Mouse (Mus musculus) forelimb bud, embryonic 11.5 days (tissue): ENCODE measurements at regions not wholly inside any gene's neighbourhood (a gene's known extent, or its start where the extent isn't known, plus 50 kb on each side); places are given as distances from the start of the nearest gene placed in this dataset.

Source experiments
- DNase-seq: peaks from one replicate; pipeline ENCODE4 v3.0.0-alpha.2; 2012; ENCODE audit warnings: low read depth, low spot score

- no peak for DNase-seq
Measured at GRCm38 (mm10) chr7:129814149-129814860, 222.6 kb downstream of the Wdr11 start.

DNA sequence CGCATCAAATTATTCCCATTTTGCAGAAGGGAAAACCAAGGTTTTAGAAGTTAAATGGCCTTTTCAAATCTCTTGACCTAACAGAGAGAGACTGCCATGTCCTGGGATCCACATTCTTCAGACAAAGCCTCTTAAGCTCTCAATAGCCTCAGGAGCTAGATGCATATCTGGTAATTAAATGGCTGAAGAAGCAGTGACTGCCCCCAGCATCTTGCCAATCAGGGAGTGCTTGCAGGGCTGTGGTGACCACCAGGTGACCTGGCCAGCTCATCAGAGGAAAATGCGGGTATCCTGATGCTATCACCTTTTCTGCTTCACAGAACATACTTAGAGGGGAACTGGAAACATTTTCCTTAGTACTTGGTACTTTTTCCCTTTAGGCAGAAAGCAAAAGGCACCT, 227.2 kb downstream of the Wdr11 start:
- no peak for DNase-seq

- no peak for DNase-seq
Measured at GRCm38 (mm10) chr7:129819651-129820050, 228.0 kb downstream of the Wdr11 start.

DNA sequence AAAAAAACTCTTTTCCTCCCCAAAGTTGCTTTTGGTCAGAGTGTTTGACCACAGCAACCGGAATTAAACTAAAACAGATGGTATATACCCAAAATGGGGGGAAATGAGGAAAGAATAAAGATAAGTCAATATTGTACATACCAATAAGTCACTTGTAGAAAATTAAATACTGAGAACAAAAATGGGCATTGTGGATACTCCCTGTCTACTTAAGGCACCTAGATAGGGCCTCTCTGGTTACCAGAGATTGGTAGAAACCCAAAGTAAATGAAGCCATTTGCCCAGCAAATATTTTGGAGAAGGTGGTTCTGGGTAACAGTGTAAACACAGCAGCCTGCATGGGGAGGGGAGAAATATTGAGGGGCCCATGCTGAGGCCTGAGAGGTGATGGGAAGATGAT, 237.3 kb downstream of the Wdr11 start:
- DNase-seq, result no peak

GRCm38 (mm10) chr7:129832830-129833229, 241.2 kb downstream of the Wdr11 start:
- no peak for DNase-seq

DNA sequence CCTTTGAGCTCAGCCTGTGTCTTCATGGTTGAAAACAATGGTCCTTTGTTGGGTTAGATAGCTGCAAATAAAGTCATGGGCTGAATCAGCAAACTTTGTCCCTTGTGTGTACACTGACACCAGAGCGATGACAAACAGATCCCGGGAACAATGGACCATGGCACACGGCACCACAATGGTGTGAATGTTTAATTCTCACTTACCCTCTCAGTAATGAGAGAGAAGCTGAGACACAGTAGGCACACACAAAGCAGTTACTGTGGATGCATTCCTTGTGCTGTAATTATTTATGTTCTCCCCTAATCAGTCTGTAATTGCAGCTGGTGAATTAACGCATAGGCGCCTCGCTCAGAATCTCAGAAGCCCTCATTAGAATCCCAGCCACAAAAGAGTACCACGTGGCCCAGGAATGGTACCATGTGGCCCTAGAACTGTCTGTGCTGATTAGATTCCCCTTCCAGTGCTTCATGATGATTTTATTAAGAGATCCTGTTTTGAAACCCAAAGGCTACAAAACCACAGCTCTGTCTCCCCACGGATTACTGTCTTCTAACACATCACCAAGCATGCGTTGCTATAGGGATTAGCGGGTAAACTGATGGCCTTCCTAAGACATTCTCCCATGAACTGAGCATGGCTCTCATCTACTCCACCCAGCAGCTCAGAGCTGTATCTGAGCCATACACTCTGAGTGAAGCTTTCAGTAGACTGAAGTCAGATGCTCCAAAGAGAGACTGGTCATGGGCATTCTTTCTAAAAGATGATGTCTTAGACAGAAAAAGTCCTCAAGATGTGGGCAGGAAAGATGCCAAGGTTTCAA, 250.8 kb downstream of the Wdr11 start:
- no peak for DNase-seq

DNA sequence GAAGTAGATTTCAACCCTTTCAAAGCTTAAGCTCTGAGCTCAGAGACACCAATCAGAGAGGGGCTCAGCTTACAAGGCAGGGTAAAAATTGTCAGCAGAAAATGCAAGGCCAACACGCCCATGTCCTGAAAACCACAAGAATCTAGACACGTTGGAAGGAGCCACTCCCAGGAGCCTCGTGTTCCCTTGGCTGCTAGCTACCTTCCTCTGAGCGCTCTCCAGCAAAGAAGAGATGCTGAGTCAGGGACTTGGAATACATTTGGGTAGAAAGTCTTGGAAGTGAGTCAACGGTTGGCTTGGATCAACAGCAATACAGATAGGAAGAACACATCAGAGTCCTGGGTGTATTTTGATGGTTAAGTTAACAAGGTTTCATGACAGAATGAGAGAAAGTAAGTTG, 255.5 kb downstream of the Wdr11 start:
- no peak for DNase-seq

- DNase-seq, result no peak
Measured at GRCm38 (mm10) chr7:129853596-129853995, 261.9 kb downstream of the Wdr11 start.

GRCm38 (mm10) chr7:129854942-129855341, 263.3 kb downstream of the Wdr11 start:
- DNase-seq, result no peak

DNA sequence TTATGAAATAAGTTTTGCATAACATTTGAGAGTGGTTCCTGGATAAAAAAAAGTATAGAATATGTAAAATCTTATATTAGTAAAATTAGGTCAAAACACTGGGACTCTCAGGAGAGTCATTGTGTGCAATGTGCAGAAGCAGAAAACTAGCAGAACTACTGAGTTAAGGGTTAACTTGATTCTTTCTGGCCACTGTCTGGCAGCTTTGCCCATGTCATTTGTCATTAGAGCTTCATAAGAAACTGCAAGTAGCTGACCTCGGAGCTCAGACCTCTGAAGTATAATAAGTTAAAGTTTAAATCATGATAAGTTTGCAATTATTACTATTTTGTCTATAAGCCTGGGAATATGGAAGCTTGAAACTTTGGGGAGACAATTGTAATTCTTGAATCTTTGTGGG, 271.3 kb downstream of the Wdr11 start:
- no peak for DNase-seq

DNA sequence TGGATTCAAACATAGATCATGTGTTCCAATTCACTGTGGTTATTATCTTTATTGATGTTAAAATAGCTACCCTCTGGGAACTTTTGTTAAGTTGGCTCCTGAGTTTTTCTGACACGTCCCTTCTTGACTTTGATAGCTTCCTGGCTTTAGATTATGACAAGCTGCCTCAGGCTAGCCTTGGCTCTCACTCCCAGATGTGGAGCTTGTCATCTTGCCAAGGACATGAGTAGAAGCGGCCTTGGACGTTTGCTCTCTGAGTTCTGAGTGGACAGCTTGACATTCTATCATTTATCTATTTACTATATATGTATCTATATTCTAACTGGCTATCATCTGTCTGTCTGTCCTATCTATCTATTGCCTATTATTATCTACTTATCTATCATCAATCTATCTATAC, 273.9 kb downstream of the Wdr11 start:
- no peak for DNase-seq

- DNase-seq, result peak; percentile 31
Measured at GRCm38 (mm10) chr7:129872208-129872790, 280.6 kb downstream of the Wdr11 start.

- peak; percentile 19 for DNase-seq
Measured at GRCm38 (mm10) chr7:129876202-129876851, 284.7 kb downstream of the Wdr11 start.

GRCm38 (mm10) chr7:129876852-129877223, 285.2 kb downstream of the Wdr11 start:
- no peak for DNase-seq

DNA sequence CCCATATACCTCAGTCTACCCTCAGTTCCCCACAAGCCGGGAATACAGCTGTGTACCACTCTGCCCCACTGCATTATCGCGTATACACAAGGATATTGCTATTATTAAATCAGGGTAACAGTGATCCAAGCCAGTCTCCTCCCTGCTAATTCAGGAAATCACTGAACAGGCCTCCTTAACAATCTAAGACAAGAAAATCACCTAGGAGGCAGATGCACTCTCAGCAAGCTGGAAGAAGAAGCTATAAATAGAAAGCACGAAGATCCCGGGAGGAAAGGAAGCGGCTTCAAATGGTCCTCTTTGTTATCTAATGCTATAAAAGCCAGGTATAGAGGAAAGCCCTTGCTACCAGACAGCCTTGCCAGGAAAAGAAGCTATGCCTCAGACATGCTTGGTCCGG, 304.6 kb downstream of the Wdr11 start:
- no peak for DNase-seq

DNA sequence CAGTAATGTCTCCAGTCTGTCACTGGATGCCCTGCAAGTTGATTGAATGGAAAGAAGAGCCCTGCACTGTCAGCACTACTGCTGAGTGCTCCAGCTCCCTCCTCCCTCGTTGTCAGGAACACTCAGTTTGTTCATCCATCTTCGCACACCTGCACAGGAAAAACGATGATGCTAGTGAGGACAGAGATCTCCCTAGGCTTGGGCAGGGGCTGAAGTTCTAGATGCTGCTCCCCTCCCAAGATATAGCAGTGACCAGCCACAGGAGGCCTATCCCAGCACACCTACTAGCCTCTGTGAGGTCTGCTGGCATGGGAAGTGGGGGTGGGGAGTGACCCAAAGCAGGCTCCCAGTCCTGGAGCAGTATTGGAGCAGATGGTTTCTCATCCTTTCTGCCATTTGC, 305.8 kb downstream of the Wdr11 start:
- DNase-seq, result no peak

DNA sequence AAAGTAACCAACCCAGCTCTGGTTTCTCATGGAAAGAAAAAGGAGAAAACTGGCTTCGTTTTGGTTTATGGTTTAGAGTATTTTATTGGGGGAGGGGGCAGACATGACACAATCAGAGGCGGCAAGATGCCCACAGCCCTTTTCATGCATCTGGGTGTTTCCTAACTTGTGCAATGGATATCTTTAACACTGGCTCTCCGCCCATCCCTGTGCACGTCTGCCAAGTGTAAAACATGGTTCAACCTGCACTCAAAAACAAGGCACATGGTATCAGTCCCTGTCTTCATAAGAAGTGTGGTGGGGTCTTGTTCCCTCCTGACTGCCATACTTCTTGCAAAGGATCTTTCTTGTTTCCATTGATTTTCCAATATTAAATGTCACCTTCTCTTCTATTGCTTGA, 310.6 kb downstream of the Wdr11 start:
- no peak for DNase-seq

DNA sequence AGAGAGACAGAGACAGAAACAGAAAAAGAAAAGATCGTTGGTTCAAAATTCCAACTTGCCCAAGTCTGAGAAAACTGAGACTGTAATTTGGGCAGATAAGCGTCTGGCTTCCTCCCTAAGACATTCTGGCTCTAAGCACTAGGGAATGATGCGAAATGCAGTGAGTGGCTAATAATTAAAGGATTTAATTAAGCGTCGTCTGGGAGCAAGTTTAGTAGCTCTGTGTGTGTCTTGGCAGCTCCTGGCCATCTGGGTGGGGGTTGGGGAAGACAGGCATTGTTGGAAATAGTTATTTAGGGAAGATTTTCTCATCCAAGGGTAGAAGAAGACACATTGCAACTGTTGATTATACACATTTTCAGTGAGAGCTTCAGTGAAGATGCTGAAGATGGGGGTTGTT, 311.5 kb downstream of the Wdr11 start:
- DNase-seq, result no peak

DNA sequence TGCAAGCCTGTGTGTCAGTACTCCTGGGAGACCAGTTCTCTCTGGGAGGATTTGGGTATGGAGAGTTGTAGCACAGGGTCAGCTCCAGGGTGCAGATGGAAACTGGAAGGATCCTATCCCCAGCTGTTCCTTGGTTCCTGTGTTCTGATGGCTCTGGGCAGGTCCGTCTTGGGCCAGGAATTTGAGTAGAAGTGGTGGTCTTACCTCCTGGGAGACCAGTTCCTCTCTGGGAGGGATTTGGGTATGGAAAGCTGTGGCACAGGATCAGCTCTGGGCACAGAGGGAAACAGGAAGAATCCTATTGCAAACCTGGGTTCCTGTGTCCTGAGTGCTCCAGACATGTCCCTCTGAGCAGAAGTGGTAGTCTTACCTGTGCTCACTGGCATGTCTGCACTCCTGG, 314.5 kb downstream of the Wdr11 start:
- no peak for DNase-seq

- no peak for DNase-seq
Measured at GRCm38 (mm10) chr7:129908826-129909225, 317.2 kb downstream of the Wdr11 start.

- no peak for DNase-seq
Measured at GRCm38 (mm10) chr7:129909730-129910129, 318.1 kb downstream of the Wdr11 start.

DNA sequence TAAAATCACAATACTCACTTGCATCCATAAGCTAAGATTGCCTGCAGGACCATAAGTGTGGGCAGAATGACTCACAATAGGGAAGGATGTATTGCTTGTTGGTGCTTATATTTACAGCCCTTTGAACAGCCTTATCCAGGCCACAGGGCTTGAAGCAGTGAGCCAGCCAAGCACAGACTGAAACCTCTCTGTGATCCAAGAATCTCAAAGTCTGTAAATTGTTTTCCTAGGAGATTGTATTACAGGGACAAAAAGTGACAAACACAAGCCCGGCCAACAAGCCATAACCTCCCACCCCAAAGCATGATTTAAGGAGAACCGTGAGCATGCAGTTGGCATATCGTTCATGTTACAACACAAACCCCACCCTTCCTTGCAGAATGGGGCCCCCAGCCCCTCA, 319.2 kb downstream of the Wdr11 start:
- DNase-seq, result no peak
